Mouse (Mus musculus): ENCODE results near the gene Crybb3. TPM values are rescaled to one million over a fixed set of nuclear protein-coding genes. Genes with fewer than 3 reads are reported as not detected.
A peak's percentile ranks its signal among the peaks of the same experiment; 100 is the strongest.
"Not testable (repeated sequence)": the region's sequence is repeated elsewhere in the genome, so short reads cannot be mapped to it uniquely, and the experiment has no call there.

Gene Crybb3
- polyA plus RNA-seq, 1 experiment from 2014 or later: not detected

- H3K4me1 ChIP-seq (replicated peaks): peaks cover 78% of the 10 kb centered on the region
Measured at GRCm38 (mm10) chr5:113115896-113116295, 34.5 kb upstream of the Crybb3 start.

GRCm38 (mm10) chr5:113114264-113115225 is 33.2 kb upstream of the Crybb3 start:
- DNase-seq: peak; percentile 52
- no peaks in the 10 kb centered on the region for H3K36me3 ChIP-seq
- peak overlapping the region; percentile 37 for H3K4me2 ChIP-seq
- H3K4me3 ChIP-seq (replicated peaks): no peak overlapping the region
- H3K9me3 ChIP-seq (replicated peaks): no peaks in the 10 kb centered on the region
- H3K27ac ChIP-seq: peak overlapping the region; percentile 82
- H3K9ac ChIP-seq: peak overlapping the region; percentile 39; the same call in 1 of the 2 replicates
- 9% methylated on average over 20 of the region's 20 CpGs for WGBS (ENCODE audit: insufficient replicate concordance)
- H3K4me1 ChIP-seq (replicated peaks): peaks cover 70% of the 10 kb centered on the region
- no peaks in the 10 kb centered on the region for H3K27me3 ChIP-seq
- peak; percentile 55 for ATAC-seq (ENCODE audit: low read depth)

More at GRCm38 (mm10) chr5:113115896-113116295, 34.5 kb upstream of the Crybb3 start:
- Histone ChIP-seq H3K9ac (no peak overlapping the region), H3K27me3 (no peaks in the 10 kb centered on the region), H3K4me2 (no peak overlapping the region), H3K9me3 (replicated peaks) (no peaks in the 10 kb centered on the region), H3K4me3 (replicated peaks) (no peak overlapping the region), H3K36me3 (no peaks in the 10 kb centered on the region), H3K27ac (no peak overlapping the region)
- 86% methylated on average over 10 of the region's 10 CpGs for WGBS (ENCODE audit: insufficient replicate concordance)
- no peak for ATAC-seq (ENCODE audit: low read depth)
- no peak for DNase-seq

GRCm38 (mm10) chr5:113113120-113113519 is 31.7 kb upstream of the Crybb3 start:
- Histone ChIP-seq H3K4me3 (replicated peaks) (no peak overlapping the region), H3K36me3 (no peaks in the 10 kb centered on the region), H3K27me3 (no peaks in the 10 kb centered on the region), H3K4me2 (no peak overlapping the region), H3K9ac (no peak overlapping the region), H3K4me1 (replicated peaks) (peaks cover 61% of the 10 kb centered on the region), H3K9me3 (replicated peaks) (no peaks in the 10 kb centered on the region), H3K27ac (no peak overlapping the region)
- 33% methylated on average over 5 of the region's 5 CpGs for WGBS (ENCODE audit: insufficient replicate concordance)
- DNase-seq (no peak), ATAC-seq (ENCODE audit: low read depth) (no peak)

DNA sequence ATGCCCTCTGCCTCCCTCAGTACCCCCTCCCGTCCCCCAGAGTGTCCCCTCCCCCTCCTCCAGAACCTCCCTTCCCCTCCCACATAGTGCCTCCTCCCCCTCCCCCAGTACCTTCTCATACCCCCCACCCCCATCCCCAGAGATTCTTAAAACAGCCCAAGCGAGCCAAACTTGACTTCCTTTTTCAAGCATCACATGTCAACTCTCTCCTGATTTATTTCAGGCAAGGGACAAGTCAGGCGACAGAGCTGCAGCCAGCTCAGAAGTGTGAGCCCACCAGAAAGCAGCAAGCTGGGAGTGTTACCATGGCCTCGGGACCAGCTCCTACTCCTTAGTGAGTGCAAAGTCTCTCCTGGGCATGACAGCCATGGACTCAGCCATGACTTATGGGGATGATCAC is 30.0 kb upstream of the Crybb3 start:
- peaks cover 68% of the 10 kb centered on the region for H3K4me1 ChIP-seq (replicated peaks)

DNA sequence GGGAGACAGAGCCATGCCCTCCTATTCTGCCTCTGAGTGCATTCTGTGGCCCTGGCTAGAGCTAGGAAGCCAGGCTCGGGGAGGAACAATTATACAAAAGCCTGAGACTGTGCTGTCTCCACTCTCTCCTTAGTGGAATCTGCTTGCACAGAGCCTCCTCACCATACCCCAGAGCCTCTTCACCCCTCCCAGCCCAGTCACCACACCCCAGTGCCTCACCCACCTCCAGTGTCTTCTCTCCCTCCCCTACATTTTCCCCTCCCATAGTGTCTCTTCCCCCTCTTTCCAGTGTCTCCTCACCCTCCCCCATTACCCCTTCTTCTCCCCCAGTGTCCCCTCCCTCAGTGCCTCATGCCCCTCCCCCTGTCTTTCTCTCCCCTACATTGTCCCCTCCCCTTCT is 29.5 kb upstream of the Crybb3 start:
- Histone ChIP-seq H3K36me3 (no peaks in the 10 kb centered on the region), H3K27me3 (no peaks in the 10 kb centered on the region), H3K4me2 (no peak overlapping the region), H3K4me1 (replicated peaks) (peaks cover 66% of the 10 kb centered on the region), H3K4me3 (replicated peaks) (no peak overlapping the region), H3K9ac (no peak overlapping the region; the same call in 1 of the 2 replicates), H3K9me3 (replicated peaks) (no peaks in the 10 kb centered on the region), H3K27ac (peak overlapping the region; percentile 47)
- 11% methylated on average over 1 of the region's 1 CpGs for WGBS (ENCODE audit: insufficient replicate concordance)
- no peak for DNase-seq
- peak; percentile 58 for ATAC-seq (ENCODE audit: low read depth)

More for the DNA sequence above, 30.0 kb upstream of the Crybb3 start:
- 21% methylated on average over 4 of the region's 4 CpGs for WGBS (ENCODE audit: insufficient replicate concordance)
- no peak overlapping the region for H3K4me3 ChIP-seq (replicated peaks)
- ATAC-seq (ENCODE audit: low read depth) (no peak), DNase-seq (no peak)
- H3K27ac ChIP-seq: no peak overlapping the region
- H3K9ac ChIP-seq: no peak overlapping the region
- H3K9me3 ChIP-seq (replicated peaks): no peaks in the 10 kb centered on the region
- H3K4me2 ChIP-seq: no peak overlapping the region
- H3K36me3 ChIP-seq: no peaks in the 10 kb centered on the region
- no peaks in the 10 kb centered on the region for H3K27me3 ChIP-seq

DNA sequence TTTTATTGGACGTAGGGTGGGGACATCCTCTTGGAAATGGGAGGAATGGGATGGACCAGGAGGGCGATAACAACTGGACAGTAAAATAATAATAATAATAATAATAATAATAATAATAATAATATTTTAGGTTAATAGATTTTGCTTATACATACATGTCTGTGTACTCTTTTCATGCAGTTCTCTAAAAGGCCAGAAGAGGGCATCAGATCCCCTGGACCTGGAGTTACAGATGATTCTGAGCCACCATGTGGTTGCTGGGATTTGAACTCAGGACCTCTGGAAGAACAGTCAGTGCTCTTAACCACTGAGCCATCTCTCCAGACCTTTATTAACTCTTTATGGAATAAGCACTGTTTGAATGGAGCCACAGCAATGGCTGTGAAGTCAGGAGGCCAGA is 28.3 kb upstream of the Crybb3 start:
- H3K27me3 ChIP-seq; H3K27ac ChIP-seq; DNase-seq; H3K9me3 ChIP-seq (replicated peaks); H3K4me2 ChIP-seq; H3K36me3 ChIP-seq; H3K9ac ChIP-seq; ATAC-seq (ENCODE audit: low read depth); H3K4me3 ChIP-seq (replicated peaks): not testable (repeated sequence)
- peaks cover 53% of the 10 kb centered on the region for H3K4me1 ChIP-seq (replicated peaks)
- WGBS (ENCODE audit: insufficient replicate concordance): 58% methylated on average over 2 of the region's 2 CpGs

DNA sequence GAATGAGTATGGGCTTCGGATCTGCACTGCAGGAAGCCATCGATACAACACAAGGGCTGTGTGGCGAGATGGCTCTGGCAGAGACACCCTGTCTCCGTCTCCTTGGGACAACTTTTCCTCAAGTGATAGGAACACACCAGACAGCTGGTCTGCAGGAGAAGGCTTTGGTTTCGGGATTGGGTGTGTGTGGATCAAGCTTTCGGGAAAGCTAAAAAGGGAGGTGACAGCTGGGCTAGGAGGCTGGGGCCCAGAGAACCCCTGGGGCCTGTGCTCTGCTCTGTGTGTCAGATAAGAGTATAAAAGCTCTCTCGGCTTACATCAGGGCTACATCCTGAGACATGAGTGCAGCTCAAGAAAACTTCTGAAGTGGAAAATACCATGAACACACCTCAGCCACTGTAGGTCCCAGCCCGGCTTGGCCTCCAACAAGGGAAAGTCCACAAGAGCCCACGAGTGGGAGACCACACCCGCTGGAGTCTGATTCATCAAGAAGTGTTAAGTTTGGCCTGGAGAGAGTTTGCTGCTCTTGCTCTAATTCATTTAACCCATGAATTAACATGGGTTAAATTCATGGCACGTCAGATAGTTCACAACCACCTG is 26.9 kb upstream of the Crybb3 start:
- Histone ChIP-seq H3K36me3 (no peaks in the 10 kb centered on the region), H3K4me3 (replicated peaks) (no peak overlapping the region), H3K27me3 (no peaks in the 10 kb centered on the region), H3K4me1 (replicated peaks) (peaks cover 39% of the 10 kb centered on the region), H3K27ac (peak overlapping the region; percentile 29; the same call in 1 of the 2 replicates), H3K4me2 (no peak overlapping the region), H3K9ac (no peak overlapping the region), H3K9me3 (replicated peaks) (no peaks in the 10 kb centered on the region)
- DNase-seq (no peak), ATAC-seq (ENCODE audit: low read depth) (peak; percentile 43; the same call in 1 of the 2 replicates)
- WGBS (ENCODE audit: insufficient replicate concordance): 58% methylated on average over 11 of the region's 11 CpGs

GRCm38 (mm10) chr5:113107709-113108108 is 26.3 kb upstream of the Crybb3 start:
- no peak for DNase-seq
- Histone ChIP-seq H3K4me3 (replicated peaks) (no peak overlapping the region), H3K27me3 (no peaks in the 10 kb centered on the region), H3K27ac (0 out of 2 replicates have a peak overlapping the region, but pooled peaks have one; percentile 29), H3K36me3 (no peaks in the 10 kb centered on the region), H3K4me2 (no peak overlapping the region), H3K9ac (no peak overlapping the region), H3K4me1 (replicated peaks) (peaks cover 34% of the 10 kb centered on the region), H3K9me3 (replicated peaks) (no peaks in the 10 kb centered on the region)
- 52% methylated on average over 3 of the region's 3 CpGs for WGBS (ENCODE audit: insufficient replicate concordance)
- no peak for ATAC-seq (ENCODE audit: low read depth)

DNA sequence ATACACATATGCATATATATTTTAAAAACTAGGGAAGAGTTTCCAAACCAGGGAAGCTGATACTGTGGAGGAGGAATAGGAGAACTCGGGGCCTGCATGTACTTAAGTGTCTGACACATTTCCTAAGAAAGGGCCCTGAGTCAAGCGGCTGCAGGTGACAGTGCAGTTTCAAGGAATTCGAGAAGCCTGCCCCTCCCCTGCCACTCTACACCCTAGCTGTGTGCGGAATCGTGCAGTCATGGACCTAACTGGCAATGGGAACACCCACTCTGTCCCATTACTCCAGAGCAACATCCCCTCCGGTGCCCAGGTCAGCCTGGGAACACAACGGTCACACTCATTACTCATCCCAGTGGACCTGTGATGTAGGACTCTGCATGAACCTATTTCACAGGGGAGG is 25.2 kb upstream of the Crybb3 start:
- Histone ChIP-seq H3K9me3 (replicated peaks) (no peaks in the 10 kb centered on the region), H3K4me2 (no peak overlapping the region), H3K4me1 (replicated peaks) (peaks cover 25% of the 10 kb centered on the region), H3K36me3 (no peaks in the 10 kb centered on the region), H3K27me3 (no peaks in the 10 kb centered on the region), H3K4me3 (replicated peaks) (no peak overlapping the region), H3K9ac (no peak overlapping the region), H3K27ac (no peak overlapping the region)
- DNase-seq (no peak), ATAC-seq (ENCODE audit: low read depth) (no peak)
- 75% methylated on average over 7 of the region's 7 CpGs for WGBS (ENCODE audit: insufficient replicate concordance)

DNA sequence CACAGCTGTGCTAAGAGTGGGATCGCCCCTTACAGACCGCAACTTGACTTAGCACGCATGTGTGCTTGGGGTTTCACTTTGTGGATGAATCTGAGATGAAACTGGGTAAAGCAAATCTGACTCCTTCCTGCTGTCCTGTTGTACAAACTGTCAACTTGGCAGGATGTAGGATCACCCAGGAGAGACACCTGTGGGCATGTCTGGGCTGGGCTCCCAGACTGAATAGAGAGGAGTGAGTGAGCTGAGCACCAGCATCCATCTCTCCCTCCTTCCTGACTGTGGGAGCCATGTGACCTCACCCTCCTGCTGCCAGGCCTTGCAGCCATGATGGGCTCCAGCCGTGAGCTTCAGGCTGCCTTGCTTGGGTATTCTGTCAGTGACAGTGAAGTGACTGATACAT is 24.1 kb upstream of the Crybb3 start:
- Histone ChIP-seq H3K27me3 (no peaks in the 10 kb centered on the region), H3K36me3 (no peaks in the 10 kb centered on the region), H3K9ac (no peak overlapping the region), H3K9me3 (replicated peaks) (no peaks in the 10 kb centered on the region), H3K27ac (no peak overlapping the region), H3K4me1 (replicated peaks) (peaks cover 14% of the 10 kb centered on the region), H3K4me2 (no peak overlapping the region), H3K4me3 (replicated peaks) (no peak overlapping the region)
- WGBS (ENCODE audit: insufficient replicate concordance): 85% methylated on average over 4 of the region's 4 CpGs
- DNase-seq (no peak), ATAC-seq (ENCODE audit: low read depth) (no peak)

DNA sequence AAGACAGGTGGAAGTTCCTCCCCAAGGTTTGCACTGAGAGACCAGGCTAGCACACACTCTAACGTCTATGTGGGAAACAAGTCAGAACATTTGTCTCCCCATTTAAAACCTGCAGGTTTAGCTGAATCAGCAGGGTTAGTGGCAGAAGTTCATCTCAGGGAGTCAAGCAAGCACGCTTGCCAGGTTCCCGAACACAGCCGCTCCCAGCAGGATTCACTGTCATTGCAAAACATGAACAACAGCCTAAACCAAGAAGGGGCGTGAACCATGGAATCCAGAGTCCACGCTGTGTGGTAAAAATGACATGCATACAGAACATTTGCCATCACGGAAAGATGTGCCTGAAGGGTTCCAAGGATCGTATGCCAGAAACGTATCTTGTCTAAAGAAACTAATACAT is 23.7 kb upstream of the Crybb3 start:
- no peak for DNase-seq

More for the DNA sequence above, 23.7 kb upstream of the Crybb3 start:
- Histone ChIP-seq H3K4me3 (replicated peaks) (no peak overlapping the region), H3K4me1 (replicated peaks) (peaks cover 14% of the 10 kb centered on the region), H3K9me3 (replicated peaks) (no peaks in the 10 kb centered on the region), H3K27ac (no peak overlapping the region), H3K36me3 (no peaks in the 10 kb centered on the region), H3K4me2 (no peak overlapping the region), H3K9ac (no peak overlapping the region), H3K27me3 (no peaks in the 10 kb centered on the region)
- ATAC-seq (ENCODE audit: low read depth): no peak
- 74% methylated on average over 9 of the region's 9 CpGs for WGBS (ENCODE audit: insufficient replicate concordance)

Data from liver, embryonic 13.5 days (tissue).